Comparison of ENCODE assay signal across 7 mouse cellular contexts in the genomic region with DNA sequence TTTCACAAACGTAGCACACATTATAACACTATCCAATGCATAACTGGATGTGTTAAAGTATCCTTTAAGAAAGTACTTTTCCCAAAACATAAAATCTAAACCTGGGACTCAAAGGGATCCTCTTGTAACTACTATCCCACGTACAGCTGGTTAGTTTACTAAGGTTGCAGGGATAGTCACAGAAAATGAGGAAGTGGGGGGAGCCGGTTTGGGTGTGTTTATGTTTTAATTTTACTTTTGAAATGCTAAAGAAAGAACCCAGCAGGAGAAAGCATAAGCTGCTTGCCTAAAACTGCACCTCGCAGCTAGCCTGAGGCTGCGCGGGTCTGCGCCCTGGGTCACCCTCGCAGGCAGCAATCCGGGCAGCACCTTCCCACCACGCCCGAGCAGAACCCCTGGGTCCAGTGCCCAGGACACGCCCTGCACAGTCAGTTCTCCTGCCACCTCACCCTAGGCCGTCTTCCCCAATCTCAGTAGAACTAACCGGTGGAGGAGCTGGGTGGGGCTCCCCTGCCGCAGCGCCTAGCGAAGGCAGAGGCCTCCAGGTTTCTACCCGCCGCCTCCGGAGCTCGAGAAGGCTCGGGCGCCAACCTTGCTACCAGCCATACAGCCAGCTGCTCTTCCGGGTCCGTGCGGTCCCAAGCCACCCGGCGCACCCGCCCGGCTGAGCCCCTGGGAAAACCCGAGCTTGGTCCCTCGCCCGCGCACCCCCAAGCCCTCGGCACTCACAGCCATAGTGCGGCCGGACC. TPM values are rescaled to one million over a fixed set of nuclear protein-coding genes. Genes with fewer than 3 reads are reported as not detected.
DNase-seq lines count a peak whose midpoint lies in the region; ATAC-seq lines count a peak whose summit lies in the region.

No protein-coding gene starts in this region.

- peaks cover 16% of the 10 kb centered on the region for H3K36me3 ChIP-seq in embryonic facial prominence, embryonic 12.5 days
- H3K36me3 ChIP-seq in hindbrain, embryonic 12.5 days: peaks cover 20% of the 10 kb centered on the region
- peaks cover 5% of the 10 kb centered on the region; the same call in 1 of the 2 replicates for H3K36me3 ChIP-seq in lung, embryonic 16.5 days (ENCODE audit: control insufficient read depth, insufficient read depth, low read length)

- WGBS in embryonic facial prominence, embryonic 12.5 days: 2% methylated on average over 37 of the region's 37 CpGs
- WGBS in hindbrain, embryonic 12.5 days: 2% methylated on average over 37 of the region's 37 CpGs
- under 1% methylated on average over 37 of the region's 37 CpGs for WGBS in lung, embryonic 16.5 days

- DNase-seq in urinary bladder, postnatal 14 days (ENCODE audit: low spot score): peak; percentile 71
- DNase-seq in urinary bladder, postnatal 10 days (ENCODE audit: low spot score): no peak
- peak; percentile 42 to 60 for DNase-seq in spleen, postnatal 14 days (ENCODE audit: low spot score in 2 of 2)
- no peak for DNase-seq in testis, postnatal 10 days (ENCODE audit: low spot score)

- peak overlapping the region; percentile 77 for H3K4me2 ChIP-seq in embryonic facial prominence, embryonic 12.5 days (replicated peaks)
- peak overlapping the region; percentile 83 for H3K4me2 ChIP-seq in hindbrain, embryonic 12.5 days (replicated peaks)
- peak overlapping the region; percentile 64 for H3K4me2 ChIP-seq in lung, embryonic 16.5 days (ENCODE audit: low read depth, low read length)

- peak overlapping the region; percentile 78 for H3K4me3 ChIP-seq in embryonic facial prominence, embryonic 12.5 days
- H3K4me3 ChIP-seq in hindbrain, embryonic 12.5 days: peak overlapping the region; percentile 87
- H3K4me3 ChIP-seq in lung, embryonic 16.5 days (ENCODE audit: low read length): peak overlapping the region; percentile 97

- H3K4me1 ChIP-seq in embryonic facial prominence, embryonic 12.5 days: peaks cover 7% of the 10 kb centered on the region; the same call in 1 of the 2 replicates
- peaks cover 14% of the 10 kb centered on the region for H3K4me1 ChIP-seq in hindbrain, embryonic 12.5 days
- peaks cover 21% of the 10 kb centered on the region for H3K4me1 ChIP-seq in lung, embryonic 16.5 days (replicated peaks; ENCODE audit: control insufficient read depth, insufficient read depth, low read length)

- peak; percentile 87 for ATAC-seq in embryonic facial prominence, embryonic 12.5 days (ENCODE audit: insufficient number of reproducible peaks, insufficient read depth, low FRiP score, low TSS enrichment)
- no peak; the same call in 1 of the 2 replicates for ATAC-seq in hindbrain, embryonic 12.5 days (ENCODE audit: low FRiP score)
- ATAC-seq in lung, embryonic 16.5 days (ENCODE audit: low read depth): peak; percentile 64

- H3K27me3 ChIP-seq in embryonic facial prominence, embryonic 12.5 days: no peaks in the 10 kb centered on the region
- 0 out of 2 replicates have a peak, but pooled peaks cover 4% of the 10 kb centered on the region for H3K27me3 ChIP-seq in hindbrain, embryonic 12.5 days
- no peaks in the 10 kb centered on the region for H3K27me3 ChIP-seq in lung, embryonic 16.5 days (ENCODE audit: control insufficient read depth, insufficient read depth, low read depth, low read length)

- peak overlapping the region; percentile 58; the same call in 1 of the 2 replicates for H3K27ac ChIP-seq in embryonic facial prominence, embryonic 12.5 days
- H3K27ac ChIP-seq in hindbrain, embryonic 12.5 days: peak overlapping the region; percentile 73
- peak overlapping the region; percentile 87 for H3K27ac ChIP-seq in lung, embryonic 16.5 days (ENCODE audit: low read length)

- no peaks in the 10 kb centered on the region for H3K9me3 ChIP-seq in embryonic facial prominence, embryonic 12.5 days
- no peaks in the 10 kb centered on the region for H3K9me3 ChIP-seq in hindbrain, embryonic 12.5 days (replicated peaks)
- no peaks in the 10 kb centered on the region for H3K9me3 ChIP-seq in lung, embryonic 16.5 days (ENCODE audit: control insufficient read depth, low read length)

- peak overlapping the region; percentile 72 for H3K9ac ChIP-seq in embryonic facial prominence, embryonic 12.5 days
- peak overlapping the region; percentile 87 for H3K9ac ChIP-seq in hindbrain, embryonic 12.5 days
- H3K9ac ChIP-seq in lung, embryonic 16.5 days (ENCODE audit: low read length): peak overlapping the region; percentile 91

RNA-seq across cellular contexts. Expression of gene Iqgap1, which starts 23.2 kb away (rescaled TPM):
- 43.2 and 45.1 TPM in 2 replicates for polyA plus RNA-seq in embryonic facial prominence, embryonic 12.5 days (2016; fragmentation: Nextera tagmentation; extraction: Ambion mirVana)
- polyA plus RNA-seq in hindbrain, embryonic 12.5 days (2016; fragmentation: Nextera tagmentation; extraction: Ambion mirVana): 40.1 and 40.2 TPM in 2 replicates
- polyA plus RNA-seq in lung, embryonic 16.5 days (2015; fragmentation: Nextera tagmentation; extraction: Ambion mirVana): 136 and 141 TPM in 2 replicates

RNA-seq across cellular contexts. Expression of gene Zscan2, which starts 58.1 kb away (rescaled TPM):
- 3.6 and 5.2 TPM in 2 replicates for polyA plus RNA-seq in embryonic facial prominence, embryonic 12.5 days (2016; fragmentation: Nextera tagmentation; extraction: Ambion mirVana)
- polyA plus RNA-seq in hindbrain, embryonic 12.5 days (2016; fragmentation: Nextera tagmentation; extraction: Ambion mirVana): 4.6 and 5.9 TPM in 2 replicates
- 1.9 and 2.3 TPM in 2 replicates for polyA plus RNA-seq in lung, embryonic 16.5 days (2015; fragmentation: Nextera tagmentation; extraction: Ambion mirVana)

Comparison
In these comparisons a context has a peak if more than half of its experiments do, and no peak if none do; other contexts are left out.
1. DNase-seq: peak in urinary bladder, postnatal 14 days (single experiment) and spleen, postnatal 14 days (2 of 2); none in urinary bladder, postnatal 10 days (single experiment) and testis, postnatal 10 days (single experiment).
2. Peak in every context shown above with its lines, with median percentiles within 50 percentile points of each other: H3K27ac ChIP-seq, H3K4me2 ChIP-seq, H3K4me3 ChIP-seq and H3K9ac ChIP-seq.